Mouse (Mus musculus): ENCODE data around the gene Siglece.

DNA sequence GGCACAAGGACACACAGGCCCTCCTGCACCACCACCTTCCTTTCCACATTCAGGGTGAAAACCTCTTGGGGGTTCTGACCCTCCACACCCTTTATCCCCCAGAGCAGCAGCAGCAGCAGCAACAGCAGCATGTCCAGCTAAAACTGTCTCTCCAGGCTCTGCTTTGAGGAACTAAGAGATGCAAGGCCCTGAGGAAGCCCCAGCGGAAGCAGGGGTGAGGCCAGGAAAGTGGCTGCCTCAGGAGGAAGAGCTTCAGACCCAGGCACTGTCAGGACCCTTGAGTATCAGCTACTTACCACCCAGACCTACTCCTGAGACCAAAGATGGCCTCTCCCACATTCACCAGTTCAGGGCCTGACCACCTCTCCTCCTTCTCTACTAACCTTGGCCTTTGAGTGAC lies at the start of gene Siglece:
- TF ChIP-seq CTCF (IDR thresholded peaks at IDR 0.05; ENCODE audit: low read depth) (no peak), EP300 (optimal IDR thresholded peaks at IDR 0.05) (no peak)
